Mouse (Mus musculus) G1E (cell line): ENCODE results near the gene Rnf103. TPM values are rescaled to one million over a fixed set of nuclear protein-coding genes. Genes with fewer than 3 reads are reported as not detected.

Experiments used
- ATAC-seq: 2 replicates; pipeline ENCODE4 v1.8.0; 2016; ENCODE audit warnings: mild to moderate bottlenecking; ENCODE audit not compliant: insufficient number of reproducible peaks, poor library complexity, low FRiP score, severe bottlenecking; ENCODE audit errors: extremely low read depth
- DNase-seq: peaks from one replicate; pipeline ENCODE4 v3.0.0; 2012; ENCODE audit warnings: low spot score
- H3K27me3 ChIP-seq: 2 replicates; pipeline ENCODE4 v1.6.1; 2012; ENCODE audit warnings: mild to moderate bottlenecking, low read length, inconsistent platforms; ENCODE audit not compliant: insufficient read depth
- H3K36me3 ChIP-seq: replicated peaks from 2 replicates; pipeline ENCODE3; 2012; ENCODE audit warnings: mild to moderate bottlenecking, inconsistent platforms
- H3K4me1 ChIP-seq: 2 replicates; pipeline ENCODE4 v1.6.1; 2012; ENCODE audit warnings: low read depth, low read length, inconsistent platforms, mixed read lengths; ENCODE audit not compliant: insufficient read depth
- H3K4me3 ChIP-seq: 2 replicates; pipeline ENCODE4 v1.5.1; 2012; ENCODE audit warnings: low read depth, mild to moderate bottlenecking, inconsistent platforms, low read length, moderate library complexity, mixed read lengths
- H3K9me3 ChIP-seq: replicated peaks from 2 replicates; pipeline ENCODE4 v1.6.1; 2012; ENCODE audit warnings: inconsistent platforms
- CTCF ChIP-seq: IDR thresholded peaks from 2 replicates; pipeline ENCODE4 v1.5.1; 2012; ENCODE audit warnings: low read depth, low read length, inconsistent platforms, mixed read lengths
- GATA1 ChIP-seq: IDR thresholded peaks from 2 replicates; pipeline ENCODE4 v1.6.1; 2012; ENCODE audit warnings: borderline replicate concordance, low read length, inconsistent platforms, mixed read lengths
- GATA2 ChIP-seq: IDR thresholded peaks from 2 replicates; pipeline ENCODE4 v1.6.1; 2012; ENCODE audit warnings: low read depth, low read length, inconsistent platforms, borderline replicate concordance
- POLR2AphosphoS5 ChIP-seq: IDR thresholded peaks from 2 replicates; pipeline ENCODE4 v1.6.1; 2012; ENCODE audit warnings: low read depth, low read length, inconsistent platforms; ENCODE audit not compliant: insufficient replicate concordance
- TAL1 ChIP-seq: conservative IDR thresholded peaks from 2 replicates; pipeline ENCODE4 v1.6.1; 2012; ENCODE audit warnings: low read depth, low read length, inconsistent platforms, mixed read lengths
- polyA plus RNA-seq: library from polyadenylated mRNA; stranded (reverse); fragments of >175 nt; gene quantifications from 2 replicates; pipeline ENCODE4 v1.2.3, GENCODE M21; 2012
- total RNA-seq, 2 experiments: library from RNA; stranded (forward) in 1 of 2; stranded (reverse) in 1 of 2; fragments of 200-1000 nt in 1 of 2; fragments of >200 nt in 1 of 2; fragmentation: Nextera tagmentation in 1 of 2; gene quantifications; 2 replicates each; pipeline ENCODE4 v1.2.3; 2014 to 2017

Gene Rnf103
- total and polyA plus RNA-seq, 3 experiments: 7.3 to 18.3 (median 14.2) TPM

DNA sequence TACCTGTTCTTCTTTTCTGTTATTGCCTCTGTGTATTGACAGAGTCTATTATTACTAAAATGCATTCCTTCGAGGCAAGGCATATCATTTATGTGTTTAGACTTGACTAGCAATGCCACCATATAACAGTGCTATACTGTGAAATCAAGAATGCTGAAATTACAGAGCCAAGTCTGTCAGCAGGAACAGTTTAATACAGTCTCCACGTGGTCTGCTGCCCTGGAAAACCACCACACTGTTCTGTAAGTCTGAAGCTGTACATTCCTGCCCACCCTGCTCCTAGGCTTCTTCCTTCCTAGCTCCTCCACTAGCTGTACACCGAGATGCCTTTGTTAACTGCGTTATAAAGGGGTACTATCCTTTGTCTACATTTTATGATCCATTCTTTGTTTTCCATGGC is 1.6 kb upstream of the Rnf103 start:
- ATAC-seq: no peak
- H3K4me3 ChIP-seq: no peak overlapping the region
- peaks cover 4% of the 10 kb centered on the region for H3K36me3 ChIP-seq
- H3K9me3 ChIP-seq: no peaks in the 10 kb centered on the region
- TF ChIP-seq CTCF (no peak), GATA2 (no peak), TAL1 (no peak), POLR2AphosphoS5 (no peak)
- H3K4me1 ChIP-seq: peaks cover 23% of the 10 kb centered on the region
- no peak for DNase-seq
- peaks cover 5% of the 10 kb centered on the region for H3K27me3 ChIP-seq

DNA sequence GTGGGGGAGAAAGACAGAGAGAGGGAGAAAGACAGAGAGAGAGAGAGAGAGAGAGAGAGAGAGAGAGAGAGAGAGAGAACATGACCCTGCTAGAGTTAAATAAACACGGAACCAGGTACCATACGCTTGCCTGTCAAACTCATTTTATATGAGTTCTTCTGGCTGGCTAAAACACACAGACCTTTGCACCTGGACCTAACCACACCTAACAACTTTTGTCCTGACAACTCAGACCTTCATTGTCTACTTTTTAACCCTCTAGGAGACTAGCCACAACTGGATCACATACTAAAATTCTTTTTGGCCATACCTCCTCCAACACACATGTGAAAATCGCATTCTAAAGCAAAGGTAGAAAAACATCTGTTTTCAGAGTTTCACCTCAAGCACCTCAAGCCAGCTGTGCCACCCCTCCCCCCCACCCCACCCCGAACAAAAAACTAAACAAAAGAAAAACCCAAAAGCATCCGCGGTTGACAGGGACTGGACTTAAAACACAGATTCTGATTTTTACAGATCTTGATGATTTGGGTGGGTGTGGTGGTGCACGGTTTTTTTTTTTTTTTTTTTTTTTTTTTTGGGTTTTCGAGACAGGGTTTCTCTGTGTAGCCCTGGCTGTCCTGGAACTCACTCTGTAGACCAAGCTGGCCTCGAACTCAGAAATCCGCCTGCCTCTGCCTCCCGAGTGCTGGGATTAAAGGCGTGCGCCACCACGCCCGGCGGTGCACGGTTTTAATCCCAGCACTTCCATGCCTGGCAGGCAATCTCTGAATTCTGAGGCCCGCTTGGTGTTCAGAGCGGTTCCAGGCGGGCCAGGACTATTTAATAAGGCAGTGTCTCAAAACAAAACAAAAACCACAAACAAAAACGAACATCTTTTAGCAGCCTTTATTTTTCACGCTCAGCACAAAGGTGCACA is 679 bp upstream of the Rnf103 start:
- ATAC-seq: no peak
- peaks cover 6% of the 10 kb centered on the region for H3K36me3 ChIP-seq
- peaks cover 21% of the 10 kb centered on the region for H3K4me1 ChIP-seq
- H3K9me3 ChIP-seq: no peaks in the 10 kb centered on the region
- TF ChIP-seq GATA2 (no peak), TAL1 (no peak), POLR2AphosphoS5 (no peak), GATA1 (no peak), CTCF (no peak)
- no peak for DNase-seq
- peak overlapping the region; percentile 89 for H3K4me3 ChIP-seq
- peaks cover 2% of the 10 kb centered on the region for H3K27me3 ChIP-seq

DNA sequence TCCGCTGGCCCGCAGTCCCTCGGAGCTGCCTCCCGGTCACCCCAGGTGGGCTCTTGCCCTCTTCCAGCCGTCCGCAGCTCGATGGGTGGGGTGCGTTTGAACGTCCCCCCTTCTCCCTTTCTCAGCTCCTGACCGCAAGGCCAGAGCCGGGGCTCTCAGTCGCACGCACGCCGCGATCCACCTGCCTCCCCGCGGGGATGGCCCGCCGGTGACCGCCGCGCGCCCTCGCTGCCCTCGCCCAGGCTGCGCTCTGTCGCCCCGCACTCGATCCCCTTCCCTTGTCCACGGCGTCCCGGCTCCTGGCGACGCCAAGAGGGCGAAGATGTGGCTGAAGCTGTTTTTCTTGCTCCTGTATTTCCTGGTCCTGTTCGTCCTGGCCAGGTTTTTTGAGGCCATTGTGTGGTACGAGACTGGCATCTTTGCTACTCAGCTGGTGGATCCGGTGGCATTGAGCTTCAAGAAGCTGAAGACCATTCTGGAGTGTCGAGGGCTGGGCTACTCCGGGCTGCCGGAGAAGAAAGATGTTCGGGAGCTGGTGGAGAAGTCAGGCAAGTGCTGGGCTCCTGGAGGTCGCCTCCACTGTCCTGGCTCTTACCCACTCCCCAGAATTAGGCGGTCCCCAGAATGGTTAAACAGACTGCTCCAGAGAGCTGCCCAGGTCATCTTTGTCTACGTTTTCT is 787 bp downstream of the Rnf103 start:
- H3K27me3 ChIP-seq: no peaks in the 10 kb centered on the region
- peaks cover 19% of the 10 kb centered on the region for H3K4me1 ChIP-seq
- TF ChIP-seq GATA2 (no peak), GATA1 (no peak), CTCF (no peak), TAL1 (no peak), POLR2AphosphoS5 (no peak)
- DNase-seq (peak; percentile 25), ATAC-seq (0 out of 2 replicates have a peak, but pooled peaks have one; percentile 10)
- no peaks in the 10 kb centered on the region for H3K9me3 ChIP-seq
- H3K4me3 ChIP-seq: peak overlapping the region; percentile 89
- H3K36me3 ChIP-seq: peaks cover 8% of the 10 kb centered on the region

DNA sequence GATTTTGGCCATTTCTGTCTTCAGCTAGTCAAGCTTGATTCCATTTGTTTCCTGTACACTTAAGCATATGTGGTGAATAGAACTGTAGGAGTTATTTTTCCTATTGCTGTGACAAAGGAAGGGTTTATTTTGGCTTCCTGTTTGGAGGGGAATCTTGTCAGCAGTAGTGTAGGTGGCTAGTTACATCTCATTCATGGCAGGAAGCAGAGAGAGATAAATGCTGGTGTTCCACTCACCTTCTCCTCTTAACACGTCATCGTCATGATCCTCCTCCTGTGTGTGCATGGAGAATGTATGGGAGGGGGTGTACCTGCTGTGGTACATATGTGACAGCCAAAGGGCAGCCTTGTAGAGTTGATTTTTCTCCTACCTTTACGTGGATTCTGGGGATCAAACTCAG is 6.9 kb downstream of the Rnf103 start:
- Histone ChIP-seq H3K36me3 (peaks cover 27% of the 10 kb centered on the region), H3K9me3 (no peaks in the 10 kb centered on the region), H3K4me1 (peaks cover 5% of the 10 kb centered on the region), H3K27me3 (no peaks in the 10 kb centered on the region), H3K4me3 (no peak overlapping the region)
- no peak for TF ChIP-seq GATA2
- TF ChIP-seq TAL1: no peak
- TF ChIP-seq GATA1: no peak
- no peak for TF ChIP-seq CTCF
- TF ChIP-seq POLR2AphosphoS5: no peak
- ATAC-seq (no peak), DNase-seq (no peak)

DNA sequence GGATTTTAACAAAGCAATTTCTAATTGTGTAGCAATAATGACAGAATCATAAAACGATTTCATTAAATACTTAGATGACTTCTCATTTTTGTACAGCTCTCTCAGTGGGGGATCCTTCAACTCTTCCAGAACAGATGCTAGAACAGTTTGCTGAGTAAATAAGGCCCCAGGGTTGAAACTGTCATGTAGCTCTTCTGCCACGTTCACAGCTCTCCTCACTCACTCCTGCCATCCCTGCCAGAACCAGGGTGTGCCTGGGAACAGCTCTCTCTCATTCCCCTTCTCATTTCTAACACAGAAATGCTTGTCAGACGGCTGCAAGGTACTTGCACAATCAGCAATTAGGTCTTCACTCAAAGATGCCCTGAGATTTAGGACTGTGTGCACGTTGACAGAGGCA is 9.3 kb downstream of the Rnf103 start:
- Histone ChIP-seq H3K9me3 (no peaks in the 10 kb centered on the region), H3K36me3 (peaks cover 24% of the 10 kb centered on the region)
- TF ChIP-seq POLR2AphosphoS5 (no peak), TAL1 (no peak), GATA2 (no peak), GATA1 (no peak), CTCF (no peak)

DNA sequence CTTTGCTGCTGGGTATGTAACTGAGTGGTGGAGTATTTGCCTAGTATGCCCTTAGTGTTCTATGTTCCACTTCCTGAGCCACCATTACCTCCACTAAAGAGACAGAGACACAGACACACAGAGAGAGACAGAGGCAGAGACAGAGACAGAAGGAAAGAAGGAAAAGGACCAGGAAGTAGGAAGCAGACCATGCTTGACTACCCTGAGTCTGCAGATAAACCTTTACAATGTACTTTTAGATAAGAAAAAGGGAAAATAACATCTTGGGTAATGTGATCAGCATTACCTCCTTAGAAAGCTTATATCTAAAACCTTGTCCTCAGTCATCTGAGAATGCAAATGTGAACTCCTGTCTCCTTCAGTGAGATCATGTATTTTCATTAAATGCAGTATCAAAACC is 10.0 kb downstream of the Rnf103 start:
- Histone ChIP-seq H3K4me1 (no peaks in the 10 kb centered on the region), H3K36me3 (peaks cover 26% of the 10 kb centered on the region), H3K27me3 (no peaks in the 10 kb centered on the region), H3K9me3 (no peaks in the 10 kb centered on the region), H3K4me3 (no peak overlapping the region)
- ATAC-seq (no peak), DNase-seq (no peak)
- TF ChIP-seq POLR2AphosphoS5: no peak
- TF ChIP-seq TAL1: no peak

More for the DNA sequence above, 9.3 kb downstream of the Rnf103 start:
- DNase-seq: no peak
- Histone ChIP-seq H3K4me3 (no peak overlapping the region), H3K4me1 (no peaks in the 10 kb centered on the region), H3K27me3 (no peaks in the 10 kb centered on the region)
- no peak for ATAC-seq
